Comparison of ENCODE assay signal across 14 mouse cellular contexts in genomic region chr5:102726985-102727384, GRCm38 (mm10).
DNase-seq lines count a peak whose midpoint lies in the region; ATAC-seq and TF ChIP-seq lines count a peak whose summit lies in the region.
"Had no signal": no experiment of that assay in that cellular context is flagged by ENCODE, and none has a peak within 500 bp of the region (broad histone marks: within the 10 kb centered on the region; RNA-seq: fewer than 3 reads in every experiment).

No protein-coding gene starts in this region.

- H3K36me3 ChIP-seq in embryonic facial prominence, embryonic 14.5 days (ENCODE audit: control insufficient read depth, insufficient read depth, low read length) = no peaks in the 10 kb centered on the region
- H3K36me3 ChIP-seq in embryonic facial prominence, embryonic 10.5 days (replicated peaks) = no peaks in the 10 kb centered on the region
- no peaks in the 10 kb centered on the region for H3K36me3 ChIP-seq in kidney, adult 2 months (ENCODE audit: control insufficient read depth, insufficient read depth, low read length)
- H3K36me3 ChIP-seq in kidney, embryonic 14.5 days (ENCODE audit: control insufficient read depth, insufficient read depth, low read length) = no peaks in the 10 kb centered on the region
- H3K36me3 ChIP-seq in stomach, embryonic 14.5 days (ENCODE audit: control insufficient read depth, insufficient read depth, low read length) = no peaks in the 10 kb centered on the region
- no peaks in the 10 kb centered on the region for H3K36me3 ChIP-seq in stomach, postnatal 0 days (ENCODE audit: control insufficient read depth, insufficient read depth, low read length)
- H3K36me3 ChIP-seq: neural tube, embryonic 12.5 days had no signal

- no peak overlapping the region for H3K4me3 ChIP-seq in embryonic facial prominence, embryonic 14.5 days (ENCODE audit: low read depth, low read length)
- no peak overlapping the region for H3K4me3 ChIP-seq in embryonic facial prominence, embryonic 10.5 days
- no peak overlapping the region for H3K4me3 ChIP-seq in kidney, adult 2 months (ENCODE audit: insufficient read depth, low read depth, low read length)
- no peak overlapping the region for H3K4me3 ChIP-seq in kidney, embryonic 14.5 days (ENCODE audit: low read length)
- no peak overlapping the region for H3K4me3 ChIP-seq in stomach, embryonic 14.5 days (ENCODE audit: low read depth, low read length)
- H3K4me3 ChIP-seq in stomach, postnatal 0 days (ENCODE audit: low read depth, low read length) = no peak overlapping the region
- H3K4me3 ChIP-seq in left cerebral cortex, adult 2 months = no peak overlapping the region
- H3K4me3 ChIP-seq: neural tube, embryonic 12.5 days had no signal

- peaks cover 4% of the 10 kb centered on the region; the same call in 1 of the 2 replicates for H3K4me1 ChIP-seq in embryonic facial prominence, embryonic 14.5 days (ENCODE audit: control insufficient read depth, insufficient read depth, low read length)
- H3K4me1 ChIP-seq in embryonic facial prominence, embryonic 10.5 days = no peaks in the 10 kb centered on the region
- H3K4me1 ChIP-seq in kidney, adult 2 months (ENCODE audit: control insufficient read depth, insufficient read depth, low read length) = peaks cover 7% of the 10 kb centered on the region
- peaks cover 14% of the 10 kb centered on the region; the same call in 1 of the 2 replicates for H3K4me1 ChIP-seq in kidney, embryonic 14.5 days (ENCODE audit: control insufficient read depth, insufficient read depth, low read length)
- H3K4me1 ChIP-seq in stomach, embryonic 14.5 days (ENCODE audit: control insufficient read depth, insufficient read depth, low read length) = peaks cover 18% of the 10 kb centered on the region
- H3K4me1 ChIP-seq in stomach, postnatal 0 days (replicated peaks; ENCODE audit: control insufficient read depth, insufficient read depth) = no peaks in the 10 kb centered on the region; the same call in 1 of the 2 replicates
- H3K4me1 ChIP-seq: neural tube, embryonic 12.5 days had no signal

- DNase-seq in embryonic facial prominence, embryonic 14.5 days (ENCODE audit: low spot score) = peak; percentile 46
- DNase-seq in embryonic facial prominence, embryonic 10.5 days (ENCODE audit: low spot score) = no peak
- DNase-seq in kidney, adult 2 months = peak; percentile 38
- no peak for DNase-seq in stomach, postnatal 0 days (ENCODE audit: low spot score)
- DNase-seq in layer of hippocampus, adult 9-10 months (ENCODE audit: low spot score) = no peak
- DNase-seq in left cerebral cortex, adult 2 months (ENCODE audit: extremely low spot score in 1 of 2, low spot score in 2 of 2) = no peak
- DNase-seq: B cell, adult 2 months; cerebellum, postnatal 36 days; kidney, adult 9 months; retina, postnatal 1 day had no signal

- no peak overlapping the region for H3K4me2 ChIP-seq in embryonic facial prominence, embryonic 14.5 days (ENCODE audit: low read depth, low read length)
- H3K4me2 ChIP-seq in kidney, embryonic 14.5 days (replicated peaks; ENCODE audit: low read depth, low read length) = no peak overlapping the region
- no peak overlapping the region for H3K4me2 ChIP-seq in stomach, embryonic 14.5 days (replicated peaks; ENCODE audit: low read depth, low read length)
- no peak overlapping the region for H3K4me2 ChIP-seq in stomach, postnatal 0 days (replicated peaks; ENCODE audit: low read depth)
- H3K4me2 ChIP-seq: liver, embryonic 11.5 days; neural tube, embryonic 12.5 days had no signal

- intact Hi-C loops in left cerebral cortex, adult 2 months (cut with DNase I) = no loop called here

- no peak overlapping the region for H3K27ac ChIP-seq in embryonic facial prominence, embryonic 14.5 days (replicated peaks; ENCODE audit: low read depth, low read length)
- H3K27ac ChIP-seq in embryonic facial prominence, embryonic 10.5 days (replicated peaks) = no peak overlapping the region
- H3K27ac ChIP-seq in kidney, adult 2 months (ENCODE audit: insufficient read depth, low read depth, low read length) = no peak overlapping the region; the same call in 1 of the 2 replicates
- H3K27ac ChIP-seq in kidney, embryonic 14.5 days (ENCODE audit: low read depth, low read length) = no peak overlapping the region
- no peak overlapping the region for H3K27ac ChIP-seq in stomach, embryonic 14.5 days (ENCODE audit: low read length)
- H3K27ac ChIP-seq in stomach, postnatal 0 days (replicated peaks) = no peak overlapping the region
- no peak overlapping the region for H3K27ac ChIP-seq in left cerebral cortex, adult 2 months
- H3K27ac ChIP-seq: neural tube, embryonic 12.5 days had no signal

- no peak for ATAC-seq in embryonic facial prominence, embryonic 14.5 days (ENCODE audit: low read depth)
- no peak for ATAC-seq in kidney, embryonic 14.5 days (ENCODE audit: low FRiP score, low TSS enrichment)
- ATAC-seq in stomach, embryonic 14.5 days (ENCODE audit: insufficient number of reproducible peaks, insufficient read depth, low FRiP score, low read depth) = 0 out of 2 replicates have a peak, but pooled peaks have one; percentile 12
- ATAC-seq in stomach, postnatal 0 days (ENCODE audit: low FRiP score, low TSS enrichment) = no peak

- H3K9ac ChIP-seq in embryonic facial prominence, embryonic 14.5 days (ENCODE audit: low read depth, low read length) = no peak overlapping the region
- H3K9ac ChIP-seq in kidney, embryonic 14.5 days (ENCODE audit: low read depth, low read length) = no peak overlapping the region
- H3K9ac ChIP-seq in stomach, embryonic 14.5 days (replicated peaks; ENCODE audit: low read depth, low read length) = no peak overlapping the region
- H3K9ac ChIP-seq in stomach, postnatal 0 days (ENCODE audit: low read length) = no peak overlapping the region
- H3K9ac ChIP-seq: neural tube, embryonic 12.5 days had no signal

- TF ChIP-seq POLR2A in kidney, adult 2 months (IDR thresholded peaks at IDR 0.05; ENCODE audit: low read depth, low read length) = no peak

- WGBS in embryonic facial prominence, embryonic 14.5 days = 60% methylated on average over 4 of the region's 4 CpGs
- WGBS in embryonic facial prominence, embryonic 10.5 days = 82% methylated on average over 4 of the region's 4 CpGs
- 56% methylated on average over 4 of the region's 4 CpGs for WGBS in kidney, adult 2 months
- 46% methylated on average over 4 of the region's 4 CpGs for WGBS in kidney, embryonic 14.5 days
- WGBS in stomach, embryonic 14.5 days = 49% methylated on average over 4 of the region's 4 CpGs
- 33% methylated on average over 4 of the region's 4 CpGs for WGBS in stomach, postnatal 0 days

- TF ChIP-seq CTCF in kidney, adult 2 months (conservative IDR thresholded peaks at IDR 0.05; ENCODE audit: insufficient read depth, insufficient read length, low read depth, low read length) = no peak
- TF ChIP-seq CTCF in stomach, postnatal 0 days (IDR thresholded peaks at IDR 0.05; ENCODE audit: low read depth) = no peak
- no peak for TF ChIP-seq CTCF in left cerebral cortex, adult 2 months (IDR thresholded peaks at IDR 0.05)

- no peaks in the 10 kb centered on the region for H3K27me3 ChIP-seq in embryonic facial prominence, embryonic 14.5 days (replicated peaks; ENCODE audit: control insufficient read depth, insufficient read depth, low read length)
- H3K27me3 ChIP-seq in embryonic facial prominence, embryonic 10.5 days (replicated peaks; ENCODE audit: low read depth, poor library complexity, severe bottlenecking) = no peaks in the 10 kb centered on the region
- H3K27me3 ChIP-seq in kidney, adult 2 months (replicated peaks; ENCODE audit: control insufficient read depth, insufficient read depth, low read length) = no peaks in the 10 kb centered on the region
- no peaks in the 10 kb centered on the region for H3K27me3 ChIP-seq in kidney, embryonic 14.5 days (ENCODE audit: control insufficient read depth, insufficient read depth, low read length)
- H3K27me3 ChIP-seq in stomach, embryonic 14.5 days (ENCODE audit: control insufficient read depth, insufficient read depth, low read length) = no peaks in the 10 kb centered on the region
- no peaks in the 10 kb centered on the region for H3K27me3 ChIP-seq in stomach, postnatal 0 days (ENCODE audit: control insufficient read depth, insufficient read depth, low read length)
- H3K27me3 ChIP-seq: neural tube, embryonic 12.5 days had no signal

- TF ChIP-seq EP300 in stomach, postnatal 0 days (optimal IDR thresholded peaks at IDR 0.05) = no peak

- H3K9me3 ChIP-seq in embryonic facial prominence, embryonic 14.5 days (ENCODE audit: control insufficient read depth, low read length) = no peaks in the 10 kb centered on the region
- H3K9me3 ChIP-seq in embryonic facial prominence, embryonic 10.5 days = no peaks in the 10 kb centered on the region
- no peaks in the 10 kb centered on the region for H3K9me3 ChIP-seq in kidney, embryonic 14.5 days (ENCODE audit: control insufficient read depth, low read length)
- H3K9me3 ChIP-seq in stomach, embryonic 14.5 days (ENCODE audit: control insufficient read depth, low read depth, low read length) = no peaks in the 10 kb centered on the region
- no peaks in the 10 kb centered on the region for H3K9me3 ChIP-seq in stomach, postnatal 0 days (ENCODE audit: control insufficient read depth, low read length)
- H3K9me3 ChIP-seq: neural tube, embryonic 12.5 days had no signal

Comparison
In these comparisons a context has a peak if more than half of its experiments do, and no peak if none do; other contexts are left out.
1. DNase-seq: peak in embryonic facial prominence, embryonic 14.5 days (single experiment) and kidney, adult 2 months (single experiment); none in embryonic facial prominence, embryonic 10.5 days (single experiment), stomach, postnatal 0 days (single experiment), layer of hippocampus, adult 9-10 months (single experiment) and left cerebral cortex, adult 2 months (0 of 2).